Mouse (Mus musculus): ENCODE data around the gene Pms2. TPM values are rescaled to one million over a fixed set of nuclear protein-coding genes. Genes with fewer than 3 reads are reported as not detected.

Gene Pms2
- polyA plus RNA-seq, 1 experiment = 1.1 TPM

GRCm38 (mm10) chr5:143959551-143959950, 49.8 kb downstream of the Pms2 start:
- peaks cover 13% of the 10 kb centered on the region; the same call in 1 of the 2 replicates for H3K9me3 ChIP-seq
- H3K27me3 ChIP-seq (replicated peaks) = peaks cover 8% of the 10 kb centered on the region
- H3K36me3 ChIP-seq (replicated peaks; ENCODE audit: low read length) = no peaks in the 10 kb centered on the region
- TF ChIP-seq GATA1 (IDR thresholded peaks at IDR 0.05; ENCODE audit: borderline replicate concordance, low read length) = no peak
- TF ChIP-seq FLI1 (IDR thresholded peaks at IDR 0.05; ENCODE audit: low read length) = no peak
- H3K4me3 ChIP-seq (replicated peaks) = no peak overlapping the region
- no peaks in the 10 kb centered on the region for H3K4me1 ChIP-seq

- no peaks in the 10 kb centered on the region for H3K4me1 ChIP-seq
- H3K27me3 ChIP-seq (replicated peaks) = peaks cover 13% of the 10 kb centered on the region
- no peak overlapping the region for H3K4me3 ChIP-seq (replicated peaks)
- H3K36me3 ChIP-seq (replicated peaks; ENCODE audit: low read length) = no peaks in the 10 kb centered on the region
- no peak for TF ChIP-seq GATA1 (IDR thresholded peaks at IDR 0.05; ENCODE audit: borderline replicate concordance, low read length)
- TF ChIP-seq FLI1 (IDR thresholded peaks at IDR 0.05; ENCODE audit: low read length) = no peak
- peaks cover 13% of the 10 kb centered on the region; the same call in 1 of the 2 replicates for H3K9me3 ChIP-seq
Observed at GRCm38 (mm10) chr5:143961176-143961575, 51.4 kb downstream of the Pms2 start.

DNA sequence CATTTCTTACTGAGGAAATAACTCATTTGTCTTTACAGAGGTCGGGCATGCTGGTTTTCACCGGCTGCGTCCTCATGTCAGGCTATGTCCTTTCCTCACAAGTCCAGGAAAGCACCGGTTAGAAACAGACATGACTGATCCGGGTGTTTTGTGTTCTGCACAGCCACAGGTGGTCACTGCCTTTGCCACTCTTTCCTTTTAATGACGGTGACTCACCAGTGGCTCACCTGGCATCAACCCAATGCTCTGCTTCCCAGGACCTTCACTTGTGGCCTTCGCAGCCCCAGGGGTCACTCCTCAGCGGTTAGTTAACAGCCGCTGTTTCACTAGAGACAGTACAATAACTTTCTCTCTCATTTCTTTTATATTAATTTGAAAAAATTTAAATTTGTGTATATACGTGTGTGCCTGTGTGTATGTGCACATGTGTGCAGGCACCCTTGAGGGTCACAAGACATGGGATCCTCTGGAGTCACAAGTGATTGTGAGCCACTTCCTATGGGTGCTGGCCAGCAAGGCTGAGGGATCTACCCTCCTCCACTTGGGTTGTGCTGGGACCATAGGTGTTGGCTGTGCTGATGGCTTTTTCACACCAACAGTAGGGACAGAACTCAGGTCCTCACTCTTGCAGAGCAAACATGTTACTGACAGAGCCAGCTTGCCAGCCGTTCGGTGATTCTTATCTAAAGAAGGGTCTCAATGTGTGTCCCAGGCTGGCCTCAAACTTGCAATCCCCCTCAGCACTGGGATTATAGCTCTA, 56.0 kb downstream of the Pms2 start:
- Histone ChIP-seq H3K4me1 (no peaks in the 10 kb centered on the region), H3K4me3 (replicated peaks) (no peak overlapping the region), H3K36me3 (replicated peaks; ENCODE audit: low read length) (no peaks in the 10 kb centered on the region), H3K9me3 (no peaks in the 10 kb centered on the region), H3K27me3 (replicated peaks) (peaks cover 11% of the 10 kb centered on the region)
- TF ChIP-seq FLI1 (IDR thresholded peaks at IDR 0.05; ENCODE audit: low read length) = no peak
- no peak for TF ChIP-seq GATA1 (IDR thresholded peaks at IDR 0.05; ENCODE audit: borderline replicate concordance, low read length)

- H3K4me3 ChIP-seq (replicated peaks) = no peak overlapping the region
- no peaks in the 10 kb centered on the region for H3K36me3 ChIP-seq (replicated peaks; ENCODE audit: low read length)
- TF ChIP-seq FLI1 (IDR thresholded peaks at IDR 0.05; ENCODE audit: low read length) (no peak), GATA1 (IDR thresholded peaks at IDR 0.05; ENCODE audit: borderline replicate concordance, low read length) (no peak)
- H3K4me1 ChIP-seq = no peaks in the 10 kb centered on the region
- H3K9me3 ChIP-seq = no peaks in the 10 kb centered on the region
- H3K27me3 ChIP-seq (replicated peaks) = peaks cover 11% of the 10 kb centered on the region
Observed at GRCm38 (mm10) chr5:143966671-143967070, 56.9 kb downstream of the Pms2 start.

- Histone ChIP-seq H3K4me3 (replicated peaks) (no peak overlapping the region), H3K4me1 (peaks cover 29% of the 10 kb centered on the region), H3K9me3 (no peaks in the 10 kb centered on the region)
Observed at GRCm38 (mm10) chr5:143972628-143973027, 62.9 kb downstream of the Pms2 start.

GRCm38 (mm10) chr5:143974931-143975630, 65.3 kb downstream of the Pms2 start:
- no peaks in the 10 kb centered on the region for H3K9me3 ChIP-seq
- peaks cover 13% of the 10 kb centered on the region for H3K27me3 ChIP-seq (replicated peaks)
- peaks cover 32% of the 10 kb centered on the region for H3K4me1 ChIP-seq
- peak overlapping the region; percentile 47 for H3K4me3 ChIP-seq (replicated peaks)
- H3K36me3 ChIP-seq (replicated peaks; ENCODE audit: low read length) = no peaks in the 10 kb centered on the region
- TF ChIP-seq GATA1 (IDR thresholded peaks at IDR 0.05; ENCODE audit: borderline replicate concordance, low read length) = no peak
- no peak for TF ChIP-seq FLI1 (IDR thresholded peaks at IDR 0.05; ENCODE audit: low read length)

More at GRCm38 (mm10) chr5:143972628-143973027, 62.9 kb downstream of the Pms2 start:
- TF ChIP-seq GATA1 (IDR thresholded peaks at IDR 0.05; ENCODE audit: borderline replicate concordance, low read length) (no peak), FLI1 (IDR thresholded peaks at IDR 0.05; ENCODE audit: low read length) (no peak)
- Histone ChIP-seq H3K36me3 (replicated peaks; ENCODE audit: low read length) (no peaks in the 10 kb centered on the region), H3K27me3 (replicated peaks) (peaks cover 10% of the 10 kb centered on the region)

GRCm38 (mm10) chr5:143975631-143975933, 65.8 kb downstream of the Pms2 start:
- H3K4me3 ChIP-seq (replicated peaks) = peak overlapping the region; percentile 5
- no peak for TF ChIP-seq FLI1 (IDR thresholded peaks at IDR 0.05; ENCODE audit: low read length)
- TF ChIP-seq GATA1 (IDR thresholded peaks at IDR 0.05; ENCODE audit: borderline replicate concordance, low read length) = no peak
- H3K27me3 ChIP-seq (replicated peaks) = peaks cover 14% of the 10 kb centered on the region
- H3K4me1 ChIP-seq = peaks cover 33% of the 10 kb centered on the region
- no peaks in the 10 kb centered on the region for H3K9me3 ChIP-seq
- no peaks in the 10 kb centered on the region for H3K36me3 ChIP-seq (replicated peaks; ENCODE audit: low read length)

DNA sequence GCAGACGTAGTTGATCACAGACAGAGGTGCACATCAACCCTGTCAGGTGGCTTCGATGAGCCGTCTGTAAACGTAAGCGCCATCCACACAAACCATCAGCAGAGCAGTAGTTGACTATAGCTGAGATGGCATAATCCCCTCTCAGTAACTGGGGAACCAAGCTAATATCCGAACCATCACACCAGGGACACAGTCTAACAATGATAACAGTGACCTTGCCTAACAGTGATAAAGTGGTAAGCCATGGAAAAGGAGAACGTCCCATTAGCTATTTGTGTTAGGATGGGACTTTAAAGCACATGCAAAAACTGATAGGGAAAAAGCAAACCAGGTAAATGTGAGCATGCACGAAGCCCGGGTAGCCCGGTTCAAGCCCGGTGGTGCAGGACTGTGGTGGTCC, 66.5 kb downstream of the Pms2 start:
- Histone ChIP-seq H3K4me3 (replicated peaks) (no peak overlapping the region), H3K4me1 (peaks cover 33% of the 10 kb centered on the region), H3K27me3 (replicated peaks) (peaks cover 14% of the 10 kb centered on the region), H3K9me3 (no peaks in the 10 kb centered on the region), H3K36me3 (replicated peaks; ENCODE audit: low read length) (no peaks in the 10 kb centered on the region)
- TF ChIP-seq GATA1 (IDR thresholded peaks at IDR 0.05; ENCODE audit: borderline replicate concordance, low read length) (no peak), FLI1 (IDR thresholded peaks at IDR 0.05; ENCODE audit: low read length) (no peak)

DNA sequence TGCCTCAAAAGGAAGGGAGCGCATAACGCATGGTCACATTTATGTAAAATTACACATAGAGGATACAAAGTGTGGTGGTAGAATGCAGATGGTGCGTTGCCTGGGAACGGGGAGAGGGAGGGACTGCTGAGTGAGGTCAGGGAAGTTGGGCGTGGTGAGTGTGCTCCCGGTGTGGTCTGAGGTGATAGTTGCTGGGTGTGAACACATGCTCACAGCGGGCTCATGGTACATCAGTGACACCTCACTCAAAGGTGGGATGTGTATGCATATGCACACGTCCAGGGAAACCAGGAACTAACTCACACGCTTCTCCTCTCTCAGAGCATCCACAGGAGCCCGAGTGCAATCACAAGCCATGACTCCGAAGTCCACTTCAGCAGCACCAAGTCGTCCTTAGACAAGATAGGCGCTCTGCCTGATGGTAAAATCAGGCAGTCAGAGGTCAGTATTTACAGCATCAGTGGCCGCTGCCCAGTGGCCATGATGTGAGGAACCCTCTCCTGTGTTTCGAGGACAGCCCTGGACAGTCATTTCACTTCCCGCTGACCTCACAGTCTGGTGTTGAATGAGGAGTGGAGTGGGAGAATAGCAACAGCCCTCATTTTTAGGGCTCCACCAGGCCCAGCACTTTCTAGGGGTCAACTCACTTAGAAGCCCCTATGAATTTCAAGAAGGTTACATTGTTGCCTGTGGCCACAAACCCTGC, 67.1 kb downstream of the Pms2 start:
- Histone ChIP-seq H3K4me1 (peaks cover 33% of the 10 kb centered on the region), H3K9me3 (no peaks in the 10 kb centered on the region), H3K27me3 (replicated peaks) (peaks cover 14% of the 10 kb centered on the region), H3K4me3 (replicated peaks) (peak overlapping the region; percentile 16), H3K36me3 (replicated peaks; ENCODE audit: low read length) (peaks cover 3% of the 10 kb centered on the region)
- no peak for TF ChIP-seq FLI1 (IDR thresholded peaks at IDR 0.05; ENCODE audit: low read length)
- no peak for TF ChIP-seq GATA1 (IDR thresholded peaks at IDR 0.05; ENCODE audit: borderline replicate concordance, low read length)

Data from megakaryocyte, embryonic 14.5 days (primary cell).